Mouse (Mus musculus): ENCODE data around the gene Slit2.

The Slit2 gene

DNA sequence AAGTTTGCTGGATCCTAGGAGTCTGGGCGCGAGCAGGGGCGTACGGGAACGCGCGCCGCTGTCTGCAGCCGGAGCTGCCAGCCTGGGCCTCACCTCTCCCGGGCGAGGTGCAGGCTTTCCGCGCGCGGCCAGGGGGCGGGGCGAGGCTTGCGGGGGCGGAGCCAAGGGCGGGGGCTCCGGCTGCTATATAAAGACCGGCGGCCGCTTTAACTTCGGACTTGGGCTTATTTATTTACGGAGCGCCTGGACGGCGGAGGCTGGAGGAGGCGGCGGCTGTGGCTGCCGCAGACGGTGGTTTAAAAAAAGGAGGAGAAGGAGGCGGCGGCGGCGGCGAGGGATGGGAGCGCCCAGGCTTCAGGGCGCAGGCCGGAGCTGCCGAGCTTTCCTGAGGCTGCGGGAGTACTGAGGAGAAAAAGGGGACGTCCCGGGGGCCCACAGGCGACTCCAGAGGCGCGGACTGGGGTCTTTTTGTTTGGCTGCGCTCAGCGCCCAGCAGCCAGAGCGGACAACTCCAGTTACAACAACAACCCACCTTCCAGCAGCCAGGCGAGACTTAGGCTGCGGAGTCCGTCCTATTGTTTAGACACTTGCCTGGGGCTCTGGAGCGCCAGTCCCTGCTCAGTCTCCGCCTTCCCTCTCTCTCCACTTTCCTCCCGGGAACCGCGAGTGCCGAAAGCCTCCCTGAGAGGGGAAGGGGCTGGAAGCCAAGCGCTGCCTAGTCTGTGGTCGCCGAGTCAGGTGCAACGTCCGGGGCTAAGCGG is at the start of gene Slit2:
Slit2 (plus strand) TSS at position 198 of the 761 bp plus-strand sequence.
- DNase-seq (ENCODE audit: low spot score in 2 of 2): peak; percentile 69 to 84

GRCm38 (mm10) chr5:47938586-47939372 is 44.2 kb upstream of the Slit2 start:
- no peak for DNase-seq (ENCODE audit: low spot score in 2 of 2)

- no peak for DNase-seq (ENCODE audit: low spot score in 2 of 2)
Observed at GRCm38 (mm10) chr5:47956451-47956850, 26.5 kb upstream of the Slit2 start.

DNA sequence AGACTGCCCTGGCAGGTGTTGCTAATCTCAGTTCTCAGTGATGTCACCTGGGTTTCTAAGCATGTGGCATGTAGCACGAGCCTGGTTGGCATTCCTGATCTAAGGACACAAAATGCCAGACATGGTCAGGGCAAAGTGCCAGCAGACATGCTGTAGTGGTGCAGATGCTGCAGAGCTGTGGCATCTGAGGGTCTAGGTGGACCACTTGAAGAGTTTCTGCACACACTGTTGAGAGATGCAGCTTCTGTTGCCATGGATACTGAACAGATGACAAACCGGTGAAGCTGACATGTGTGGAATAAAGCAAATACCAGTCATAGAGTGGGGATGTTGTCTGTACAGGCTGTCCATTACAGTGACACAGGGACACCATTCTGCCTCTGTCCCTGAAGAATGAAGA is 7.1 kb upstream of the Slit2 start:
- DNase-seq (ENCODE audit: low spot score in 2 of 2): no peak

GRCm38 (mm10) chr5:47979371-47979770 is 3.6 kb upstream of the Slit2 start:
- no peak for DNase-seq (ENCODE audit: low spot score in 2 of 2)

DNA sequence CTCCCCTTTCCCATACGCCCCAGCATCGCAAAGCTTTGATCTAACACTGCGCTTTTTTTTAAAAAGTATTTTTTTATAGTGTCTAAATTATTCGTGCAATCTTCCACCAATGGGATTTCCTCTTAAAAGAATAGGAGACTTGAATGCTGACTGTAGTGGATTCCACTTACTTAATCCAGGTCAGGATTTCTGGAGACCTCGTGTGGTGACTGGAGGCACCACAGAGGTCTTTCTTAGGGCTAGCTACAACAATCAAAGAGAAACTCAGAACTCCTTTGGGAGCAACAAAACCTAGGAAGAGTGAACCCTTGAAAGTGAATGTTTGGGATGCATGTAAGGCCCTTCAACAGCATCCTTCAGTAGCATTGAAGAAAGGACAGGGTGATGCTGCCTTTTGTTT is 2.5 kb upstream of the Slit2 start:
- DNase-seq (ENCODE audit: low spot score in 2 of 2): no peak

DNA sequence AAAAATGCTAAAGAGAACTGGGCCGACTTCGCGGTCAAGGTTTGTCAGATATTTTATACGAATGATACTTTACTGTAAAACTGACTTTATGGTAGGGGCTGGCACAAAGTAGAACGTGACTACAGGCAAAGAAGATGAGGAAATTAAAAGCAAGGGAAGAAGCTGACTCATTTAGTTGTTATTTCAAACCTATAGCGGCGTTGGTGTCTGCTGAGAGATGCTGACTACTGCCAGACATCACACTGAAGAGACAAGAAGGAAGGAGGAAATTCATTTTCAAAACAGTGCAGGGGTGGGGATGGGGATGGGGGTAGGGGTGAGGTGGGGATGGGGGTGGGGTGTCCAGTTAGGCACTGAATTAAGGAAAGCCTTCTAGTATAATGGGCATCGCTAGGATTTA is 987 bp upstream of the Slit2 start:
- DNase-seq (ENCODE audit: low spot score in 2 of 2): no peak

- DNase-seq (ENCODE audit: low spot score in 2 of 2): peak in 1 of 2 experiments; percentile 60
Observed at GRCm38 (mm10) chr5:47983746-47984583, 1.0 kb downstream of the Slit2 start.

DNA sequence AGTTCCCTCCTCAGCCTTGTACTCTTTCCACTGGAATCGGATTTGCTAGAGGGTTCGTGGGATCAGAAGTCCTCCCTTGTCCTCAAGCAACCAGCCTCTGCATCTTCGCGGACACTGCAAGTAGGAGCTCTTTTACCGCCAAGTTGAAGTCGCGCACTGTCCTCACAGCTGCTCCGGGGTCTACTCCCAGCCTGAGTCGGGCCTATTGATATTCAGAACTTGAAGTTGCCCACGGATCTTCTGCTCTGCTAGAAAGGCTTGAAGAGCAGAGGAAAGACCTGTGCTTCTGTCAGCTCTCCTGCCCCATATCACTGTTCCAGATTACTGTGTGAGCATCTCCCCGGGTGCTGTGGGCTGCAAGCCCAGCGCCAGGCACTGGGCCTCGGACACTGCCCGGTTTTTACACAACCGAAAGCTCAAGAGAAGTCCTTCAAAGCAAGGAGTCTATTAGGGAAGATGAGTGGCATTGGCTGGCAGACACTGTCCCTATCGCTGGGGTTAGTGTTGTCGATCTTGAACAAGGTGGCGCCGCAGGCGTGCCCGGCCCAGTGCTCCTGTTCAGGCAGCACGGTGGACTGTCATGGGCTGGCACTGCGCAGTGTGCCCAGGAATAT is 1.8 kb downstream of the Slit2 start:
- no peak for DNase-seq (ENCODE audit: low spot score in 2 of 2)

DNA sequence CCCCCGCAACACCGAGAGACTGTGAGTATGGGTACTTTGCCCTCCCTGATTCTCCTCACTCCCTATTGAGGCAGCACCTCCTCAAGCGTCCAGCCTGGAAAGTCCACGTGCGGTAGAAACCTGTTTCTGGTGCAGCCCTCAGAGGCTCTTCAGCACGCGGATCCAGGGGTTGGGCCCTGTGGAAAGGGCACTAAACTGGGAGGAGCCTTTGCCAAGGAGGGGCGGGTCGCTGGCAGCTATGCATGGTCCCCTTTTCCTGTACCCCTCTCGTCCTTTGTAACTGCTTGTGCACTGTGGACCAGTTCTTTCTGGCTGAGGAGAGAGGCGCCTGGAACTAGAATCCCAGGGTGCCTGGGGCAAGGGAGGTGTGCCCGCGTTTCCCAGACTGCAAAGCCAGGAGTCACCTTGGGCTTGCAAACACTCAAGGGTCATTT is 2.3 kb downstream of the Slit2 start:
- no peak for DNase-seq (ENCODE audit: low spot score in 2 of 2)

DNA sequence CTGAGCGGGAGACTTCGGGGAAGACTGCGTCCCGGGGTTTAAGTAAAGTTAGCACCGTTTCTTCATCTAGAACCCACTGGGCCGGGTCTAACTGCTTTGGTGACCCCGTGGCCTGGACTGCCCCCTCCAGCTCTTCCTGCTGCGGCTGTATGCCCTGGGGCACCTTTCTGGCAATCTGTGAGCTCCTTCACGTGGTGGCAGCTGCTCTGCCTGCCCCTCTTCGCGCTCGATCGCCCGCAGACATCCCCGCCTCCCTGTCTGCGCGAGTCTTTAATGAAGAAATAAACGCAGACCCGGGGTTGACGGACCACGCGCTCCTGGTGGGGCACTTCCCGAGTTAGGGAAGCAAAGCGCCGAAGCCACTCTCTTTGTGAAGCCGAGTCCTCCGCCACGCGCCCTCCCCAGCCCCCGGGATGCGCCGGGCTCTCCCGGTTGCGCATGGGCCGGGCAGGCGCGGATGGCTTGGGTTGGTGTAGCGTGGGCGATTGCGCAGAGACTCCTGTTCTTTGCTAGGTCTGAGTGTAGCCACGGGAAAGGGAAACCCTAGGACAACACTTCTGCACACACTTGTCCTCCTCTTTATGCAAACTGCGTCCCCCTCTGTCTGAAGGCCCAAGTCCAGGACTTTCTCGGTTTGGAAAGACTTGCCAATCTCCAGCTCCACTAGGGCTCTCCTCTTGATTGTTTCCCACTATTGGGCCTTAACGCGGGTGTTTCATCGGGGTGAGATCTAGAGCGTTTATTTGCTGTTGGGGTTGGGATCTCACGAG is 3.1 kb downstream of the Slit2 start:
- peak in 1 of 2 experiments; percentile 60 for DNase-seq (ENCODE audit: low spot score in 2 of 2)

GRCm38 (mm10) chr5:47990926-47991325 is 8.0 kb downstream of the Slit2 start:
- no peak for DNase-seq (ENCODE audit: low spot score in 2 of 2)

DNA sequence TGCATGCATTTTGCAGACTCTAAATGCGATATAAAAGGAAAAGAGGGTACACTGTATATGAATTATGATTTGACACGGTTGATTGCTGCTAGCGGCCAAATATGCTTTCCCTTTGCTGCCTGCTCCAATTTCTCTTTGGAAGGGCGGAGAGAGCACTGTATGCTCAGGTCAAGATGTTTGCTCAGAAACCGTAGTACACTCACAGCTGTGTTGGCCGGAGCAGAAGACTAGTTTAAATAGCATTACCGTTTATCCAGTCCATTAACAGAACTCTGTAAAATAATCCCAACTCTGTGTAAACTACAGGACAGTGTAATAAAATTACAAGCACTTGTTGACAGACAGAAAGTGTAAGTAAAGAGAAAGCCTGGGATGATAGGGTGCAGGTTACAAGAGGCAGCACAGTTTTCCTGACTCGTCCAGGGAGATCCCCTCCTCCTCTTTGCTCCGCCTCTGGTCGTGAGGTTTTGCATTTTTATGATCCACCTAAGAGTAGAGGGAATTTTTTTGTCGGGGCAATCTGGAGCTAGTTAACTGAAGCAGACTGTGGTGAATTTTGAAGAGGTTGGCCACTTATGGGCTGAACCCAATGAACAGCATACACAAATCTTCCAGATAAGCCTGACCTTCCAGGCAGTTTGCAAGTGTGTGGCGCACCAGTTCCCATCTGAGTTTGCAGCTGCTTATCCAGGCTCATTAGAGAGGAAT is 20.9 kb downstream of the Slit2 start:
- DNase-seq (ENCODE audit: low spot score in 2 of 2): no peak

GRCm38 (mm10) chr5:48005533-48005932 is 22.6 kb downstream of the Slit2 start:
- DNase-seq (ENCODE audit: low spot score in 2 of 2): no peak

DNA sequence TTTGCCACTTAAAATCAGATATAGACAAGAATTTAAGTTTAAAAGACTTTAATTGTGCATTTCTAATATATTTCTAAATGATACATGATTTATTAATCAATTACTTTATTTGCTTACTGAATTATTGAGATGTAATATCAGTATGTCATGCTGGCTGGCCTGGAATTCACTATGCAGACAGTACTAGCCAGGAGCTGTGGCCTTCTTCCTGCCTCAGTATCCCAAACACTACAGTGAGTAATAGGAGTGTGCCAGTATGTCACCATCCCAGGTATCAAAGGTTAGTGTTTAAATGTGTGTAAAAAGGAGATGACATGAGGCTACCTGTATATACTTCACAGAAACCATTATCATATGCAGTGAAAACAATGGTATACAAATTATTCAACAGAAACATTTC is 23.1 kb downstream of the Slit2 start:
- no peak for DNase-seq (ENCODE audit: low spot score in 2 of 2)

DNA sequence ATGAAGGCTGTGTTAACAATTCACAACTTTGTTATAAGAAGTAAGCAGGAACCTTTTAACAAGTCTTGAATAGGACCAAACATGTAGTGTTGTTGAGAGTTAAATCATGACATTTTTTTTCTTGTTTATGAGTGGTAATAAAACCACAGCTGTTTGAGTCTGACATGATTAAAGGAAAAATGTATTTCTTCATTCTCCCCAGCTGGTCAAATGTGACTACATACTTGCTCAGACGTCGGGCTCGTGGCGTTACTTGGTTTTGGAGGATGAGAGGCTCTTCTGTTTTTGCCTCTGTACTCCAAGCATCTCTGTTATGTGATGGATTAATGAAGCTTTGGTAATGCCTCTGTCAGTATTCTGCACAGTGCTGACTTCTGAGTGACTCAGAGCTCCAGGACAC is 40.5 kb downstream of the Slit2 start:
- no peak for DNase-seq (ENCODE audit: low spot score in 2 of 2)

- DNase-seq (ENCODE audit: low spot score in 2 of 2): no peak
Observed at GRCm38 (mm10) chr5:48034875-48035274, 51.9 kb downstream of the Slit2 start.

- DNase-seq (ENCODE audit: low spot score in 2 of 2): no peak
Observed at GRCm38 (mm10) chr5:48038033-48038432, 55.1 kb downstream of the Slit2 start.

- DNase-seq (ENCODE audit: low spot score in 2 of 2): no peak
Observed at GRCm38 (mm10) chr5:48048986-48049751, 66.2 kb downstream of the Slit2 start.
